Mouse (Mus musculus): ENCODE data around the gene Ank3. TPM values are rescaled to one million over a fixed set of nuclear protein-coding genes. Genes with fewer than 3 reads are reported as not detected.

Ank3 gene
- polyA plus RNA-seq, 1 experiment from 2014 or later = 44.7 TPM

DNA sequence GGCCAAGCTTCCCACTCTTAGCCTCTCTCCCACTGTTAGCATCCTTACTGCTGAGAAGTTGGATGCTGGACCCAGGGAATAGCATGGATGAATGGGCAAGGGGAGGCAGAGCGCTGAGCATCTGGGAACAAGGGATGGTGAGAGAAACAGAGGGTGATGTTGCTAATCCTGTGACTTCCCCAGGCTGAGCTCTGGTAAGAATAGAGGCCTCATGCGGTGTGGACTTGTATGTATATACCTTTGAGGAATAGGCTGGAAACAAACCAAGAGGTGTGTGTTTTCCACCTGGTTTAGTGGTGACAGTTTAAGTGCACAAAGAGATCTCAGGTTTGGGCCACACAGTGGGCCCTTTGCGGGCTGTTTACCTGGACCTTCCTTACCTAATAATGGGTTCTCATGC is 517.0 kb downstream of the Ank3 start:
- Histone ChIP-seq H3K27me3 (ENCODE audit: insufficient read depth, poor library complexity, severe bottlenecking) (no peaks in the 10 kb centered on the region), H3K4me1 (replicated peaks) (no peaks in the 10 kb centered on the region; the same call in 1 of the 2 replicates), H3K27ac (no peak overlapping the region), H3K4me3 (no peak overlapping the region), H3K36me3 (peaks cover 6% of the 10 kb centered on the region; the same call in 1 of the 2 replicates), H3K9me3 (no peaks in the 10 kb centered on the region)
- WGBS = 72% methylated on average over 3 of the region's 3 CpGs
- DNase-seq (ENCODE audit: low spot score) = no peak

DNA sequence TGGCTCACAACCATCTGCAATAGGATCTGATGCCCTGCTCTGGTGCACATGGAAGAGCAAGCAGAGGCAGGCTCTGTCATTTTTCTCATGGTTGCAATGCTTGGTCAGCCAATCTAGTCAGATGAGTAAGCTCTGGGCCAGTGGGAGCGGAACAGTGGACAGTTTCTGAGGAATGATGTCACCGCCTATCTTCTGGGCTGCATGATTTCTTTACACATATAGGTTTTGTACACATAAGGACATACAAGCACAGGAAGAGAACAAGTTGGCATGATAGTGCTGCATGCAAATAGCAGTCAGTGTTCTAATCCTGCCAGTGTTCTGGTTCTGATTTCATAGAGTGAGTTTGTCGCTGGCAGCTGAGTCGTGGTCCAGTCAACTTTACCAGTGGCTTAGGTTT is 517.6 kb downstream of the Ank3 start:
- H3K9me3 ChIP-seq = no peaks in the 10 kb centered on the region
- H3K4me3 ChIP-seq = no peak overlapping the region
- DNase-seq (ENCODE audit: low spot score) = no peak
- H3K27me3 ChIP-seq (ENCODE audit: insufficient read depth, poor library complexity, severe bottlenecking) = no peaks in the 10 kb centered on the region
- 92% methylated on average over 4 of the region's 4 CpGs for WGBS
- H3K4me1 ChIP-seq (replicated peaks) = no peaks in the 10 kb centered on the region; the same call in 1 of the 2 replicates
- peaks cover 7% of the 10 kb centered on the region; the same call in 1 of the 2 replicates for H3K36me3 ChIP-seq
- H3K27ac ChIP-seq = no peak overlapping the region

DNA sequence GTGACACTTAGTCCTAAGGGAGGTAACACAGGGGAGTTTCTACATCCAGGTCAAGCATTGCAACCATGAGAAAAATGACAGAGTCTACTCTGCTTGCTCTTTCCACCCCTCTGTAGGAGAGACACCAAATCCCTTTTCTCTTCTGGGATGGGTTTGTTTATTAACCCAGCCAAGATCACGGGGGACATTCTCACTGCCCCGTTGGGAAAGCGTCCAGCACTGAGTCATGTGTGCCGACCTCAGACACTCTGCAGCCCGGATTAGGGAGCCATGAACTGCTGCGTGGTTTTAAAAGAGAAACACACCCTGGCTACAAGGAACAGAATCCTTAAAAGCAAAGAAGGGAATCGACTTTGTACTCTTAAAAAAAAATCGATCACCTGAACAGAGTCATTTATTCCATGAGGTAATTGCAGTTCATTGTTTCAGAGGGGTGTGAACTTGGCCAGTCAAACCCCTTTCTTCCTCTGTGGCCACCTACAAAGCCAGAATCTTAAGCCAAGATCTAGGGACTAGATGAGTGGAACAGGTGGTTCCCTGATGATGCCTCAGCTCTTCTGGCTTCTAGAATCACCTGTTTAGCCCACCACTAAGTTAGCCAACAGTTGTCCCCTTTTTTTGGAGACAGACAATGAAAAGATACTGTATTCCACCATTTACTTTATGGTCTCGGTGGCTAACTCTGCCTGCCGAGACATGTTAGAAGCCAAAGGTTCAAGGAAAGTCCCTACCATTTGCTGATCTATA is 518.3 kb downstream of the Ank3 start:
- no peaks in the 10 kb centered on the region for H3K4me1 ChIP-seq (replicated peaks)
- no peak for DNase-seq (ENCODE audit: low spot score)
- H3K27me3 ChIP-seq (ENCODE audit: insufficient read depth, poor library complexity, severe bottlenecking) = no peaks in the 10 kb centered on the region
- H3K4me3 ChIP-seq = no peak overlapping the region
- H3K27ac ChIP-seq = no peak overlapping the region
- H3K36me3 ChIP-seq = peaks cover 7% of the 10 kb centered on the region; the same call in 1 of the 2 replicates
- no peaks in the 10 kb centered on the region for H3K9me3 ChIP-seq
- 84% methylated on average over 10 of the region's 10 CpGs for WGBS

DNA sequence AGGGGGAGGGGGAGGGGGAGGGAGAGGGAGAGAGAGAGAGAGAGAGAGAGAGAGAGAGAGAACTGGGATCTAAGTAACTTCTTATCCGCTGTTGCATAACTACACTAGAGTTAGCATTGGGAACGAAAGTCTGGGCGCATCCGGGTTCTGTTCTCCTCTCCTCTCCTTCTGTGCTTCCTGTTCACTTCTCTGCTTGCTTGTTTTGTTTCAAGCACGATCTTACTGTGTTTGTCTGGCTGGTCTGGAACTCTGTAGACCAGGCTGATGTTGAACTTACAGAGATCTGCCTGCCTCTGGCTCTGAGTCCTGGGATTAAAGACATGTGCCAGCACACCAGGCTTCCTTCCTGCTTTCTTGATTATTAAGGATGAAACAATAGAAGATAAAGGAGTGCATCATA is 519.1 kb downstream of the Ank3 start:
- no peaks in the 10 kb centered on the region for H3K9me3 ChIP-seq
- no peak overlapping the region for H3K27ac ChIP-seq
- WGBS = 88% methylated on average over 5 of the region's 5 CpGs
- H3K27me3 ChIP-seq (ENCODE audit: insufficient read depth, poor library complexity, severe bottlenecking) = no peaks in the 10 kb centered on the region
- H3K36me3 ChIP-seq = peaks cover 7% of the 10 kb centered on the region; the same call in 1 of the 2 replicates
- DNase-seq (ENCODE audit: low spot score) = no peak
- H3K4me3 ChIP-seq = no peak overlapping the region
- H3K4me1 ChIP-seq (replicated peaks) = no peaks in the 10 kb centered on the region

DNA sequence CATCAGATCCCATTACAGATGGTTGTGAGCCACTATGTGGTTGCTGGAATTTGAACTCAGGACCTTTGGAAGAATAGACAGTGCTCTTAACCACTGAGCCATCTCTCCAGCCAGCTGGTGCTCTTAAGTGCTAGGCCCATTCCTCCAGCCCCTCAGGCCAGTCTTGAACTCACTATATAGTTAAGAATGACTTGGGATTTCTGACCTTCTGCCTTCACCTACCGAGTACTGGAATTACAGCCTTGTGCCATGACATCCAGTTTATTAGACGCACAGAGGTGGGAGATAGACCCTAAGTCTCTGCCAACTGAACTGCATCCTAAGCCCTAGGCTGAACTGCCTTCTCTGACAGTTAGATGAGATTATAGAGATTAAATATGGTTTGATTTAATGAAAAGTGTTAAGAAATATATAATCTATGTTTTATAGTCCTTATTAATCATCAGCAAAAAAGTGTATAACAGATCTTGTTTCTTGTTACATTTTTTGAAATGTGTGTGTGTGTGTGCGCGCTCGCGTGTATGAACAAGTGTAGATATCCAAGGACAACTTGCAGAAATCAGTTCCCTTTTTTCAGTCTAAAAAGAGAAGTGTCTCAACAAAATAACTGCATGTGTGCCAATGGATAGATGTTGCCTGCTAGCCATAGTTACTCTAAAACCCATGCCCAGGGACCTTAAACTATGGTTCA is 520.0 kb downstream of the Ank3 start:
- H3K4me3 ChIP-seq = no peak overlapping the region
- H3K36me3 ChIP-seq = peaks cover 7% of the 10 kb centered on the region; the same call in 1 of the 2 replicates
- H3K27ac ChIP-seq = no peak overlapping the region
- no peaks in the 10 kb centered on the region for H3K27me3 ChIP-seq (ENCODE audit: insufficient read depth, poor library complexity, severe bottlenecking)
- H3K4me1 ChIP-seq (replicated peaks) = peaks cover 2% of the 10 kb centered on the region; the same call in 1 of the 2 replicates
- WGBS = 96% methylated on average over 6 of the region's 6 CpGs
- no peak for DNase-seq (ENCODE audit: low spot score)
- no peaks in the 10 kb centered on the region for H3K9me3 ChIP-seq

DNA sequence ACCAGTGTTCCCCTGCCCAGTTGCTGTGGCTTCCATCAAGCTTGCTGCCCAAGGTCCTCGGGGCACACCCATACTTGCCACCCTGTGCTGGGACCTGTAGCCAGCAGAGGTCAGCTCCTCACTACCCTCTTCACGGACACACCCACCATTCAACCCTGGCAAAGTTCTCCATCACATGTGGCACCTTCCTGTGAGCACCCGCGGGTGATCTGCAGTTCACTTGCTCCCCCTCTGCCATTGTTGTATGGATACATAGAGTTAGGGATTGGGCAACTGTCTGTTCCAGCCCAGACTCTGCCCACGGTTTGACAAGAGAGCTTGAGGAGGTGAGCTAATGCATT is 520.5 kb downstream of the Ank3 start:
- H3K36me3 ChIP-seq = peaks cover 7% of the 10 kb centered on the region; the same call in 1 of the 2 replicates
- H3K4me3 ChIP-seq = no peak overlapping the region
- H3K27ac ChIP-seq = no peak overlapping the region
- H3K4me1 ChIP-seq (replicated peaks) = peaks cover 8% of the 10 kb centered on the region
- no peak for DNase-seq (ENCODE audit: low spot score)
- H3K9me3 ChIP-seq = no peaks in the 10 kb centered on the region
- WGBS = 81% methylated on average over 5 of the region's 5 CpGs
- H3K27me3 ChIP-seq (ENCODE audit: insufficient read depth, poor library complexity, severe bottlenecking) = no peaks in the 10 kb centered on the region

DNA sequence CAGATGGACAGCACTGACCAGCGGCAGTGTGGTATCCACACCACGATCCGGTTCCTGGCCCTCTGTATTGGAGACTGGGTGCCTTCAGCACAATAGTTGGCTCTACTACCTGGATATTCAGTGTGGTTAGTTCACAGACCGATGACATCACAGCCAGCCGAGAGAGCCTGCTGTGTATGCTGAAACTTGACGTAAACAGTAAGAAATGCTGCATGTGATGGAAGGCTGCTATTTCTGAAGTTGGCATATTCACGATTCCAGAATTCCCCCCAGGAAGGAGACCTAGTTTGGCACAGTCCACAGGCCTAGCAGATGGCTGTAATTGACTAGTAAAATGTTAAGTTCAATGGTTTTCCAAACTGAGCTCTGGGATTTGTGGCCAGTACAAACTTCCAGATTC is 521.2 kb downstream of the Ank3 start:
- Histone ChIP-seq H3K9me3 (no peaks in the 10 kb centered on the region), H3K4me1 (replicated peaks) (peaks cover 14% of the 10 kb centered on the region), H3K27me3 (ENCODE audit: insufficient read depth, poor library complexity, severe bottlenecking) (no peaks in the 10 kb centered on the region), H3K27ac (no peak overlapping the region), H3K4me3 (no peak overlapping the region), H3K36me3 (peaks cover 7% of the 10 kb centered on the region; the same call in 1 of the 2 replicates)
- DNase-seq (ENCODE audit: low spot score) = no peak
- 88% methylated on average over 7 of the region's 7 CpGs for WGBS

DNA sequence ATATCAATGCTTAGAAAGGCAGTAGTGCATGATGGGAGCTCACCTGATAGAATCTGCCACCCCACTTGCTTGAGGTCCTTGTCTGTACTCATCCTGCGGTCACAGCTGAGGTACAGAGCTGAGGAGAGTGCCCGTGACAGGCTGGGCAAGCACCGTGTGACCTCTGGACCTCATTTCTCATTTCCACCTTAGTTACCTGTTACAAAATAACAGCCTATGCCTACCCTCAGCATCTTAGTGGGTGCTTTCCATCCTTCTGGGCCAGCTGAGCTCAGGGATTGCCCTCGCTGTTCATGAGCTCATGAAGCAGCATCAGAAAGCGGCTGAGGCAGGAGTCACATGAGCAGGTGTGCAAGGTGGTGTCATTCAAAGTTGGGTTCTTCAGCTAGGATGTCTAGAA is 523.5 kb downstream of the Ank3 start:
- DNase-seq (ENCODE audit: low spot score) = no peak
- no peaks in the 10 kb centered on the region for H3K27me3 ChIP-seq (ENCODE audit: insufficient read depth, poor library complexity, severe bottlenecking)
- H3K9me3 ChIP-seq = no peaks in the 10 kb centered on the region
- peaks cover 7% of the 10 kb centered on the region; the same call in 1 of the 2 replicates for H3K36me3 ChIP-seq
- H3K4me3 ChIP-seq = no peak overlapping the region
- 89% methylated on average over 5 of the region's 5 CpGs for WGBS
- H3K27ac ChIP-seq = no peak overlapping the region
- H3K4me1 ChIP-seq (replicated peaks) = peaks cover 33% of the 10 kb centered on the region

DNA sequence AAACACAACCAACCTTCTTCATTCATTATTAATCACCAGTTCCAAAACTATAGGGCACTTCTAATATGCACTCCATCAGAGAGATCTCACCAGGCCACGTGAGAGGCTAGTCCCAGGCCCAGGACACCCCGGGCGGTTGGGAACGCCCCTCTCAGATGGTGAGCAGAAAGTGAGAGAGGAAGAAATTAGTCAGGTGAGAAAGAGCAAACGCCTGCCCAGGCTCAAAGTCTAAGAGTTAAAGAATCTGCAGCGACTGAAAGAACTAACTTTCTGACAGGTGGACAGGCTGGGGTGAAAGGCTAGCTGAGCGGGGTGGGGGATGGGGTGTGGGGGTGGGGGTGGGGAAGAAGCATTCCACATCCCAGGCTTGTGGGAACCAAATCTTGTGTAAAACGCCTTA is 525.2 kb downstream of the Ank3 start:
- Histone ChIP-seq H3K9me3 (no peaks in the 10 kb centered on the region), H3K27me3 (ENCODE audit: insufficient read depth, poor library complexity, severe bottlenecking) (no peaks in the 10 kb centered on the region), H3K4me1 (replicated peaks) (peaks cover 46% of the 10 kb centered on the region), H3K27ac (no peak overlapping the region), H3K36me3 (peaks cover 7% of the 10 kb centered on the region; the same call in 1 of the 2 replicates), H3K4me3 (0 out of 2 replicates have a peak overlapping the region, but pooled peaks have one; percentile 56)
- 8% methylated on average over 8 of the region's 8 CpGs for WGBS
- no peak for DNase-seq (ENCODE audit: low spot score)

DNA sequence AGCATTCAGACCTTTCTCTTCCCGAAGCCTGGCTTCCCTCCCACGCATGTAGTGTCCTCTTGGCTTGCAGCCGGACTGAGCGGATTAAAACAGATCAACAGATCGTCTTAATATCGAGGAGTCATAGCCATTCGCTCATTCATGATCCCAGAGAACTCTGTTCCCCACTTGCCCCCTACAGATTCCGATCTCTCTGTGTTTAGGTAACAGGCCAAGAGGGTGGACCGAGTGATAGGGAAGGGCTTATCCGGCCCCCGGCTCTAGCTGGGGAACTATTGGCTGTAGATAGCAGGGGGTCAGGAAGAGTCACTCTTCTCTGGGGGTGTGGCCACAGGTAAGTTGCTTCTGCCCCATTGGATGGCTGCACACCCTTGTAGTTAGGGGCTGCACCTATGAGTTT is 525.7 kb downstream of the Ank3 start:
- peaks cover 46% of the 10 kb centered on the region for H3K4me1 ChIP-seq (replicated peaks)
- peak overlapping the region; percentile 35; the same call in 1 of the 2 replicates for H3K27ac ChIP-seq
- no peaks in the 10 kb centered on the region for H3K9me3 ChIP-seq
- H3K36me3 ChIP-seq = peaks cover 7% of the 10 kb centered on the region; the same call in 1 of the 2 replicates
- peak; percentile 24 for DNase-seq (ENCODE audit: low spot score)
- no peaks in the 10 kb centered on the region for H3K27me3 ChIP-seq (ENCODE audit: insufficient read depth, poor library complexity, severe bottlenecking)
- 3% methylated on average over 11 of the region's 11 CpGs for WGBS
- peak overlapping the region; percentile 56 for H3K4me3 ChIP-seq

DNA sequence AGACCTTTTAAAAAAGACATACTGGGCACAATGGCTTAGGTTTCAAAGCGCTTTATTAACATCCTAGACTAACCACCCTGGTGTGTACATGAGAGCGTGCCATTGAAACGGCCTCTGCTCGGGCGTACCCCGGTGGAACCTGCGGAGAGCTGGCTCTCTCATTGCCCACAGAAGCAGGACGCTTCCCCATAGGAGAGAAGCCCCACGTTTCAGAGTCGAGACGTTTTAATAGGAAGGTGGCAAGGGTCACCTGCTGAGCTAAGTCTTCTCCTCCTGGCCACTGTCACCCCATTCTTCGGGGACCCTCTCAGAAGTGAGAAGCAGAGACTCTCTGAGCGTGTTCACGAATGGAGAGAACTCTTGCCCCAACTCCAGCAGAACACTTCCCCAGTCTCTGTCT is 526.3 kb downstream of the Ank3 start:
- Histone ChIP-seq H3K27ac (peak overlapping the region; percentile 82), H3K9me3 (no peaks in the 10 kb centered on the region), H3K4me3 (peak overlapping the region; percentile 56), H3K36me3 (peaks cover 10% of the 10 kb centered on the region), H3K27me3 (ENCODE audit: insufficient read depth, poor library complexity, severe bottlenecking) (no peaks in the 10 kb centered on the region), H3K4me1 (replicated peaks) (peaks cover 46% of the 10 kb centered on the region)
- DNase-seq (ENCODE audit: low spot score) = peak; percentile 10
- WGBS = under 1% methylated on average over 14 of the region's 14 CpGs

DNA sequence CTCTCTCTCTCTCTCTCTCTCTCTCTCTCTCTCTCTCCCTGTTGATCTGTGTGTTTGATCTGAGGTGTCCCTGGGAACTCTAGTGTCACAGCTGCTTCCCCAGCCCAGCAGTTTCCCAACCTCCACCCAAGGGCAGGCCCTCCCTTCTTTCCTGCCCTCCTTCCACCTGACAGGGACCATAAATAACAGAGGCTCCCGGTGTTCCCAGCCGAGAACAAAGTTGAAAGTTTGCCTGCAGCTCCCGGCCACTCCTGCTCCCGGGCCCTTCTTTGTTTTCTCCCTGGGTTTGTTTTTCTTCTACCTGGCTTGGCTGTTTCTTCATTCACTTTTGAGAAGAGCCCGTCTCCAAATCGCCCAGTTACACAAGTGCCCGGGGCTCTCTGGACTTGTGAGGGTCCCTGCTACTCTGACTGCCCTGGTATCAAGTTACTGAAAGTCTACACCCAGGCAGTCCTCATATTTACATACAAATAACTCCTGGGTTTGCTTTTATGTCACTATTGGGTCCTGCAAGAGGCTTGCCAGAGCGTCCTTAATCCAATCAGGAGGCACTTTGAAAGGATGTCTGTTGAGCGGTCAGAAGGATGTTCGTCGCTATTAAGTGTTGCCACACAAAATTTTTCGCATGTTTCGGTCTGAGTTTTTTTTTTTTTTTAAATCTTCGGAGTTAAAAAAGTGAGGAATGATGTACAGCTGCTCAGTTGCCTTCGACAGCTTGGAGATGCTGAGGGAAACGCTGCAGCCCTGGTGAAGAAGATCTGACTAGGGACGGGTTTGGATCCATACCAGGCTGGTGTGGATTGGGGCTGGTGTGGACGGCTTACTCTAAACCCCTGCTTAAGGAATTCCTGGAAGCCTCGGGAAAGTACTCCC is 526.9 kb downstream of the Ank3 start:
- DNase-seq (ENCODE audit: low spot score) = peak; percentile 60
- H3K36me3 ChIP-seq = peaks cover 8% of the 10 kb centered on the region
- peaks cover 46% of the 10 kb centered on the region for H3K4me1 ChIP-seq (replicated peaks)
- no peaks in the 10 kb centered on the region for H3K9me3 ChIP-seq
- H3K4me3 ChIP-seq = peak overlapping the region; percentile 56
- no peaks in the 10 kb centered on the region for H3K27me3 ChIP-seq (ENCODE audit: insufficient read depth, poor library complexity, severe bottlenecking)
- H3K27ac ChIP-seq = peak overlapping the region; percentile 82
- WGBS = under 1% methylated on average over 19 of the region's 19 CpGs

All from hindbrain, embryonic 10.5 days (tissue).